Mouse (Mus musculus): ENCODE results near the gene Pkd2.

Pkd2 gene

DNA sequence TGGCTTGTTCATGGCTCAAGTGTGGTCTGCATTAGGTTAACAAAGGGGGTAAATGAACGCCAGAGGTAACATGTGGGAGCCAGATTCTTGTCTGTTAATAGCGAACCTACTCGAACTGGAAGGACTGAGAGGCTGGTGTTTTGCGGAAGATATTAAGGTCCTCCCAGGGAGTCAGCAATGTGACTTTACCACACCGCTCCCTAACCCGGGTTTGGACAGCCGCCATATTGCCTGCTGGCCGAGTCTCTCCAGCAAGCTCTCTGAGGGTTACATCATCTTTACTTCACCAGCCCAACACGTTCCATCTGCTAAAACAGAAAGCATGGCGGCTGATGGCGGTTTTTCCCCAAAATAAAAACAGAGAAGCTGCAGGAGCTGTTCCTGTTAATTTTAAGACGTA, 6.5 kb downstream of the Pkd2 start:
- no peak for DNase-seq (ENCODE audit: low read depth, low spot score)

DNA sequence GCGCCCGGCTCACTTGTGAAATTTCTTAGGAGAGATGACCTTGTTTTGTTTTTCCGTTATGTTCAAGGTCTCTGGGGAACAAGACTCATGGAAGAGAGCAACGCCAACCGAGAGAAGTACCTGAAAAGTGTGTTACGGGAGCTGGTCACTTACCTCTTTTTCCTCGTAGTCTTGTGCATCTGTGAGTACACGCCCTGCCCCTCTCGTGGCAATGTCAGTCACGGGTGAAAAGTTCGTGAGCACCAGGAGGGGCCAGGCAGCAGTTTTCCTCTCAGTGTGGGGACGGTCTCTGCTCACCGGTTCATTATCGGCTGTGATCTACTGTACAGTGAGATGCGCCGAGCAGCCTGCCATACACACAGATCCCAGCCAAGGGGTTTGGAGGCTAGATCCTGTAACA, 7.6 kb downstream of the Pkd2 start:
- DNase-seq (ENCODE audit: low read depth, low spot score) = no peak

DNA sequence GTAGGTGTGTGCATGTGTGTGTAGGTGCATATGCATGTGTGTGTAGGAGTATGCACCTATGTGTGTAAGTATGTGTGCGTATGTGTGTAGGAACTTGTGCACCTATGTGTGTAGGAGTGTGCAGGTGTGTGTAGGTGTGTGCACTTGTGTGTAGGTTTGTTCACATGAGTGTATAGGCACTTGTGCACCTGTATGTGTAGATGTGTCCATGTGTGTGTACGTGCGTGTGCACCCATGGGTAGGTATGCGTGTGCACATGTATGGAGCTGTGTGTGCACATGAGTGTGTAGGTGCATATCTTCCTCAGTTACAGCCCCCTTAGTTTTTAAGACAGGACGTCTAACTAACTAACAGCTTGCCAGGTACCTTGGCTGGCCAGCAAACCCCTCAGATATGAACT, 9.3 kb downstream of the Pkd2 start:
- DNase-seq (ENCODE audit: low read depth, low spot score) = no peak

DNA sequence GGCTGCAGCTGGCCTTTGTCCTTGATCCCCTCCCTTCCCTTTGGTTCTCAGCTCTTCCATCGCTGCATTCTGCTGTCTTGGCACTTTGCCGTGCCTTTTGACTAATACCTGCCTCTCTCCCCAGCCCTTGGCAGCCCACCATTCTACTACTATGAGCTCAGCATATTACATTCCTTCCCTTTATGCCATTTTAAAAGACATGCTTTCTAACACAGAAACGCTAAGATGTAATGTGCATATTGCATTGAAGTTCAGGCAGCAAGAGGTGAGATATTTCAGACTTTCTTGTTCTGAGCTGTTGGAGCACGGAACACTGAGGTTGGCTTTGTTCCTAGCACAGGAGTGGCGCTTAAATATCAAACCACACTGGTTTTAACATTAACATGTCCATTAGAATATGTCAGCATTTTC, 11.7 kb downstream of the Pkd2 start:
- DNase-seq (ENCODE audit: low read depth, low spot score) = no peak

DNA sequence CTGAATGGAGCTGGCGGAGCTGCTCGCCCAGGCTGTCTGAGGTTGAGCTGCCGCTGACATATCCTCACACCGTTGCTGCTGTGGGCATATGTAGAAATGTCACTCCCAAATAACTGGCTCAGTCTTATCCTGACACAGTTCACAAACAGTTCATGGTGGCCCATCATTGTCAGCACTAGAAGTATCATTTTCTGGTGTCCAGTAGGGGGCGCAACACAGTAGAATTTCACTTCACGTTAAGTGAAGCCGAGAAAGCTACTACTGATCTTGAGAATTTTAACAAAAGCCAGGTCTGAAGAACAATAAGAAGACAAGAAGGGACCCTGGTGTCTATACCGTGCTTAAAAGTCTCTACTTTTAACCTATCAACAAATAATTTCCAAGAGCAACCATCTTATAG, 13.1 kb downstream of the Pkd2 start:
- no peak for DNase-seq (ENCODE audit: low read depth, low spot score)

DNA sequence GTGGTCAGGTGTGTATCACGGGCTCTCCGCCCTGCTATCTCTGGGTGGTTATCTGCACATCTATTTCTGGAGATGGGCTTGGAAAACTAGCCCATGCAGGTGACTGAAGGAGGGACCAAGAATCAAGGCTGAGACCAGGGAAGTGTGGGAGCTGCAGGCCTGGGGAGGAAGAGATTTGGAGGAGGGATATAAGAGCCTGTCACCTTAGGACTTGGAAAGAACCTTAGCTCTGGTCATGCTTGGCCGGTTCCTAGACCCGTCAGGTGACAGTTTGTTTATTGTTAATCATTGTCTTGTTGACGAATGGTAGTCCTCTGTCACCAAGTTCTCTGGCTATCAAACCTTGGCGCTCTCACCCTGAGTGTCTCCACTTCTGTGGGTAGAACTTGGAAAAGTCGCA, 21.1 kb downstream of the Pkd2 start:
- no peak for DNase-seq (ENCODE audit: low read depth, low spot score)

DNA sequence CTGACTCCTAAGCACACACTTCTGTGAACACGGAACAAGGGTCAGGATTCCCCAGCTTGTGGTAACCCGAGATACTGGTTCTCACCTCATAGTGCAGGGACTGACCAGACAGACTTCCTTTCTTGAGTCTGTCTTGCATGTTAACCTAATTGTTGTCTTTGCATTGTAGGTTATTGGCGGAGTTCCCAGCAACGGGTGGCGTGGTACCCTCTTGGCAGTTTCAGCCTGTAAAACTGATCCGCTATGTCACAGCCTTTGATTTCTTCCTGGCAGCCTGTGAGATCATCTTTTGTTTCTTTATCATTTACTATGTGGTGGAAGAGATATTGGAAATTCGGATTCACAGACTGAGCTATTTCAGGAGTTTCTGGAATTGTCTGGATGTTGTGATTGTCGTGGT, 23.6 kb downstream of the Pkd2 start:
- no peak for DNase-seq (ENCODE audit: low read depth, low spot score)

DNA sequence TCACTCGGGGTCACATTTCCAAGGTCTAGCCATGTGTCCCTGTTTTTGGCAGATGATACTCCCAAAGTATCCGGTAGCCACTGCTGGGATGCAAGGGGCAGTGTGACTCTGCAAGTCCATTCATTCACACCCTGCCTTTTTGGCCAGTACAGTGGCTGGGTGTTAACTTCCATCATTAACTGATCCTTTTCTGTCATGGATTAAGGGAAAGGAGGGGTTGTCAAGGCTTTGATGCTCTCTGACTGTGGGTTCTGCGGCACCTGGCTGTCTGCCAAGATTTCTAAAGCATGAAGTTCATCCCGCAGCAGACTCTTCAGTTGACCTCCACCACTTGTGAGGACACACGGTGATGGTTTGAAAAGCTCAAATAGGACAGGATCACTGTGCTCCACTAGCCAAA, 32.3 kb downstream of the Pkd2 start:
- DNase-seq (ENCODE audit: low read depth, low spot score) = no peak

DNA sequence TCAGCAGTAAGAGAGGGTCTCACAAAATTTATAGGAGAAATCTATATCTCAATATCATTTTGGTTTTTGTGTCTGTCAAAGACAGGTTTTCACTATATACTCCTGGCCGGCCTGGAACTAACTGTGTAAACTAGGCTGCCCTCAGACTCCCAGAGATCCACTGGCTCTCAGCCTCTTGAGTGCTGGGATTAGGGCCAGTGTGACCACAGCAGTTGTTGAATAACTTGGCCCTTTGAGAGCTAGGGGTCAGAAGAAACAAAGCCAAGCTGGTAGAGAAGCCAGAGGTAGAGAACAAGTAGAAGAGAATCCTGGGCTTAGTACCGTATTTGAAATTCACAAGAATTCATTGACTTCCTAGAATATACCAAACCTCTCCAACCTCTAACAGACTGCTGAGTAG, 45.6 kb downstream of the Pkd2 start:
- no peak for DNase-seq (ENCODE audit: low read depth, low spot score)

DNA sequence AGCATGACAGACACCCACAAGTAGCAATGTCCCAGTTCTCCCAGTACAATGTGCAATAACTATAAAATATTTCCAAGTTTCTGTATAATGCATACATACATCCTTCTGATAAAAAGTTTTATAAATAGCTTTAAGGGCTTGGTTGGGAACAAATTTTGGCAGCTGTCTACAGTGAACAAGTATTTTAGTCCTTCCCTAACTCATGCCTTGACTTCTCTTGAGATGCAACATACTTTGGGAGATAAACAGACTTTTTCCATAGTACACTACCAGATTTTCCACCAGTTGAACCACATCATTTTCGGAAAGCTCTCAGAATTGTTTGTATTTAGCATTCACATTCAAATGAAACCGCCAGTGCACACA, 48.6 kb downstream of the Pkd2 start:
- no peak for DNase-seq (ENCODE audit: low read depth, low spot score)

DNA sequence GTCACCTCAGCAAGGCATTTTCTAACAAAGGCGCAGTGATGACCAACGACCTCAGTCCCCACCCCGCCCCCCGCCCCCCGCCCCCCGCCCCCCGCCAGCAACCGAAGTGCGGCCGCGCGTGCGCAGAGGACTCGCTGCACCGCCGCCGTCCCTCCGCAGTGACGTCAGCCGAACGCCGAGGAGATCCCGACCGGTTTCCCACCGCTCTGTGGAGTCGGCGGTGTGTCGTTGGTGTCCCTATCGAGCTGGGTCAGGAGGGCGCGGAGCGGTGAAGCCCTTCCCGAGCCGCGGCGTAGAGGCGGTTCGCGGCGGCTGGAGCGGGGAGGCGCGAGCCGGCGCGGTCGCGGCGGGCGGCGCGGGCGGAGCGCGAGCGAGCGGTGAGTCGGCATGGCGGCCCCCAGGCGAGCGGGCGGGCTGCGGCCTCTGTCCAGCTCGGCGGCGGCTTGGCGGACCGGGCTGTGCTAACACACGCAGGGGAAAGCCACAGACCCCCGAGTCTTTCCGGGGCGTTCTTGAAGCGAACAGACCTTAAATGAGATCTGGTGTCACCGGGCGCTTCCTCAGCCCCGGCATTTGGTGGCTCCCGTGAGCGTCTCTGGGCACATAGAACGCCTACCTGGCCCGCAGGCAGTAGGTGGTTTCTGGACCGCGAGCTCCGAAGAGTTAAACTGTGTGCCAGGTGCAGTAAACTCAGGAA, 49.1 kb downstream of the Pkd2 start, which contains the start of gene BC005561:
TSS of gene BC005561 (plus strand) at position 158 of the 697 bp plus-strand sequence.
- DNase-seq (ENCODE audit: low read depth, low spot score) = peak; percentile 48

DNA sequence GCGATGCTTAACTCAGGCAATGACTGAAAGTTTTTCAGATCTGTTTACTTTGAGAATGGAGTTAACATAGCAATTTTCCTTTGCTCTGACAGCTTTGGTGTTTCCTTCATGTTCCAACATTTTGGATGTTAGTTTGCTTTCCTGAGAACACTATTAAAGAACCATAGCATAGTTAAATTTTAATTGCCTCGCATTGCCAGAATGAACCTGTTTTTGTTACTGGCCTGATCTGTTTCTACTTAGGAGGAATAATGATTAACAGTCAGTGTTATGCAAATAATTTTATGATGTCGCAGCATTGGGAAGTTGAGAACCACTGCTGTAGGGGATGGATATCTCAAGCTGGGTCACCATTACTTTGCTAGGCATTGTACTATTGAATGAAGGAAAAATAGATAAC, 52.0 kb downstream of the Pkd2 start:
- DNase-seq (ENCODE audit: low read depth, low spot score) = no peak

DNA sequence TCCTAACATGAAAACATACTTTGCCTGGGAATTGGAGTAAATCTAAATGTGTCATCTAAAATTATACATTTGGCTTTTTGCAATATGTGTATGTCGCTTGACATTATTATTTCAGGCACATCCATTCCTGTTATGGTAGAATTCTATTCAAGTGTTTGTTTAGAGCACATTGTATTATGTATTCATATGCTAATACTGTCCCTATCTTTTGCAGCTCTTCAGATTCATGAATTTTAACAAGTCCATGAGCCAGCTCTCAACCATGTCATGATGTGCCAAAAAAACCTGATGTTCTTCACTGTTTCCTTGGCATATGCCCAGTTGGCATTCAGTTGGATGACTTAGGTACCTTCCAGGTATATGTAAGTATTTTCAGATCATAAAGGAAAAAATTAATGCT, 79.4 kb downstream of the Pkd2 start:
- no peak for DNase-seq (ENCODE audit: low read depth, low spot score)

DNA sequence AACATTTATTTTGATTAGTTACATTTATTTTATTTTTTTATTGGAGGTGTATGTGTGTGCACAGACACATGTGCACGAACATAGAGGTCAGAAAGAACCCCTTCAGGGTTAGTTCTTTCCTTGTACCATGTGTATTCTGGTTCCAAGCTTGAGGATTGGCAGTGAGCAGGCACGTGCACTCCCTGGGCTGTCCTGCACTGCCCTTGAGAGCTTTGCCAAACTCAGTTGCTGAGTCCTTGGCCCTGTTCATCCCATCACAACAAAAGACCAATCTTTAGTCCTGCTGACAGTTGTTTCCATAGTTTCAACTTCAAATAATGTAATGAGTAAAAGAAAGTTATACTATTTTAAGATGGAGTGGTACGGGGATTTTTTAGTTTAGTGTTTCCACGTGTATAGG, 80.1 kb downstream of the Pkd2 start:
- DNase-seq (ENCODE audit: low read depth, low spot score) = no peak

All from WW6 (cell line).